Mouse (Mus musculus) adrenal gland, postnatal 4 days (tissue): ENCODE measurements around the gene Crtac1. TPM values are rescaled to one million over a fixed set of nuclear protein-coding genes. Genes with fewer than 3 reads are reported as not detected.

Source experiments
- DNase-seq, 2 experiments: peaks; one replicate each; pipeline ENCODE4 v3.0.0; 2021 to 2022; ENCODE audit warnings: low spot score in 2 of 2, mixed read lengths in 2 of 2
- total RNA-seq, 2 experiments: library from RNA; stranded (reverse); gene quantifications; 2 replicates each; pipeline ENCODE4 v1.2.3; 2021

Gene Crtac1
- total RNA-seq, 2 experiments from 2014 or later, result 2.6 to 3.9 TPM

DNA sequence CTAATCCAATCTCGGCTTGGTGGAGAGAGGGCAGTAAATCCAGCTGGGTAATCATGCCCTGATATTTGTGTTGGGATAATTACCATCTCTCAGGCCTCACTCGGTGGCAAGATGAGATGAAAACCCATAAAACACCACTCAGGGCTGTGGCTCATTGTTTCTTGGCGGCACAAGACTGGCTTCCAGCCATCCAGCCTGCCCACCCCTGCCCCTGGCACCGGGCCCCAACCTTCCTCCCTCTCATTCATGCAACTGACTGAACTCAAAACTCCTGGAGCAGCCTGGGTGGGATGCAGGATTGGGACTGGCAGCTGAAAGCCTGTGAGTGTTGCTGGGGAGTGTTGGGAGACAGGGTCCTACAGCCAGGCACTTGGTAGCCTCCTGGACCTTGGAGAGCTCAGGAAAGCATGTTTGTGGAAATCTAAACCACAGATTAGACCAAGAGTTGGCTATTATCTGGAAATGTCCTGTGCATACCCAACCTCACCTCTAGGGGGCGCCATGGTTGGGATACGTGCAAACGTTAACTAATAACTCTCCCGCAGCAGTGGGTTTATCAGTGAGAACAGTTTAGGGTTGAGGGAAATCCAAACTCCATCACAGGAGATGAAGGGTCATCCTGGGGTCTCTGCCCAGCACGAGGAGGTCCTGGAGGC lies 99.4 kb downstream of the Crtac1 start:
- no peak for DNase-seq

GRCm38 (mm10) chr19:42331446-42331845 lies 100.1 kb downstream of the Crtac1 start:
- DNase-seq, result no peak

DNA sequence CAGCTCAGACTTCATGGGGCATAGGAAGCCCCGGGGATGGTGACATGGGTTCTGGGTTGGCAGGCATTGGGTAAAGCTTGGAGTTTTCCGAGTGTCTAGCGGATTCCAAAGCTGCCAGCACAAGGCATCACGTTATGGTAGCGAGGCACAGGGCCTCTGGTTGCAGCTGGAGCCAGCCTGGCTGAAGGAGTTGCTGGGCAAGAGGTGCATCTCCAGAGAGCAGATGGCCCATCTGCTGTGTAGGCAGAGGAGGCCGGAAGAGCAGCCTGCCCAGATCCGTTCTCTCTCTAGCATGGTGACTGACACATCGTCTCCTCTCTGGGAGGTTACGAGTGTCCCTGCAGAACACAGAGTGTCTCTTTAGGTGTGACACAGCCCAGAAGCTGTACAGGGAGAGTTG lies 103.4 kb downstream of the Crtac1 start:
- DNase-seq, result no peak

DNA sequence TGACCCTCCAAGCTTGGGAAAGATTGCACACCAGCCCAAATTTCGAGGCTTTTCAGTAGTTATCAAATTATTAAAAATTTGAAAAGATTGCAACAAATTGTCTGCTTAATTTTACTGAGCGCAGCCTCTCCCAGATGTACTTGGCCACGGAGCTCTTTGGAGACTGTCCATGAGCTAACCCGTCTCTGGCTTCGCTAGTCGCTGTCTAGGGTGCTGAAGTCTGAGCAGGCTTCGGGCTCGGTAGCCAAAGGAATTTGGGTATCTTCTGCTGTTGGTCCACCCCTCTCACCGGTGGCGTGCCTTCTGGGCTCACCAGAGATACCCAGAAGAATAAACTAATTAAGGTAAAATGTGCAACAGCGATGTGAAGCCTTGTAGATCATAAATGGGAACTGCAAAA lies 105.7 kb downstream of the Crtac1 start:
- peak; percentile 33 to 52 for DNase-seq

- no peak for DNase-seq
Measured at GRCm38 (mm10) chr19:42322357-42323090, 109.1 kb downstream of the Crtac1 start.

GRCm38 (mm10) chr19:42321936-42322335 lies 109.6 kb downstream of the Crtac1 start:
- DNase-seq, result no peak

- DNase-seq, result no peak
Measured at GRCm38 (mm10) chr19:42317648-42318425, 113.7 kb downstream of the Crtac1 start.

- DNase-seq, result no peak
Measured at GRCm38 (mm10) chr19:42316998-42317397, 114.6 kb downstream of the Crtac1 start.

GRCm38 (mm10) chr19:42316525-42316924 lies 115.1 kb downstream of the Crtac1 start:
- no peak for DNase-seq

GRCm38 (mm10) chr19:42315914-42316313 lies 115.7 kb downstream of the Crtac1 start:
- DNase-seq, result peak; percentile 51 to 74

GRCm38 (mm10) chr19:42315070-42315679 lies 116.4 kb downstream of the Crtac1 start:
- no peak for DNase-seq

DNA sequence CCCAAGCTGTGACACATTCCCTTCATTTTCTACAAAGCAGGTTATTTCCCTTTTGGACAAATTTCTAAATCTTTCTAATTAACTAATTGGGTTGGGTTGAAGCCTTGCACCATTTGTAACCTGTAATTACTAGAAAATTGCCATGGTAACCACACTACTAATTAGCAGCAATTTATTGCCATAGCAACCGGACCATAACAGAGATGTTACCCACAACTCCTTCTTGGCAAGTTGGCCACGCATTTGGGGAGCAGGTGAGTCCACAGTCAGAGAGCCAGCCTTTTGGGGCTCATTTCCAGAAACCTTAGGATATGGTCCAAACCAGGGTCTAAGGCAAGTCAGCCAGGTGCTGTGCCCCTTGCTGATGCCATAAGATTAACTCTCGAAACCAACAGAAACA lies 119.4 kb downstream of the Crtac1 start:
- DNase-seq, result no peak

DNA sequence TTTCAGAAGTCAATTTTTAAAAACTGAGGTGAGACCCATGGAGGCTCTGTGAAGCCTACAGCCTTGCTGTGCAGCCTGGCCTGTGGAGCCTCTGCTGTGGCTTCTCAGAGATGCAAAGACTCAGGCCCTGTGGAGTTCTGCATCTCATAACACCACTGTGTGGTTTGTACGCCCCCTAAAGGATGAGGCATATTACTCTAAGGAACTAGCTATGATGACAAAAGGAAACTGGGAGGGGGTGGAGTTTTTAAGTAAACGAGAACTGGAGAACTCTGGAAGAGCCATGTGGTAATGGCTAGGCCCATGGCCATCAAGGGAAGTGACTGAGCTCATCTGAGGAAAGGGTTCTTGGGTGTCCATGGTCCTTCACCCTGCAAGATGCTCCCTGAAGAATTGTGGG lies 120.3 kb downstream of the Crtac1 start:
- DNase-seq, result no peak

DNA sequence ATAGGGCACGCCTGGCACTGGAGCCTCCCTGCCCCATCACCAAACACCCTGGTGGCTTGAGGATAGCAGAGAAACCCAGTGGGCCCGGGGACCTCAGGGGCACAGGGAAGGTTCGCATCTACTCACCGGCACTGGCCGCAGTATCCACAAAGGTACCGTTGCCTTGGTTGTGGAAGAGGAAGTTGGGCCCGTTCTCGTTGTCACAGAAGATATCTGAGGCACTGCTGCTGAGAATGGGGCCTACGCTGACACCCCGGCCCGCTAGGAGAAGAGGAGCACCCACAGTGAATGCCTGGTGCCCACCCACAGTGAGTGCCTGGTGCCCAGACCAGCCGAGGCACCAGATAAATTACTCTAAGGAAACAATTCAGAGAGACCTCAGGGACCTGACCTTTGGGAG lies 122.7 kb downstream of the Crtac1 start:
- DNase-seq, result no peak

GRCm38 (mm10) chr19:42307019-42307418 lies 124.6 kb downstream of the Crtac1 start:
- no peak for DNase-seq

DNA sequence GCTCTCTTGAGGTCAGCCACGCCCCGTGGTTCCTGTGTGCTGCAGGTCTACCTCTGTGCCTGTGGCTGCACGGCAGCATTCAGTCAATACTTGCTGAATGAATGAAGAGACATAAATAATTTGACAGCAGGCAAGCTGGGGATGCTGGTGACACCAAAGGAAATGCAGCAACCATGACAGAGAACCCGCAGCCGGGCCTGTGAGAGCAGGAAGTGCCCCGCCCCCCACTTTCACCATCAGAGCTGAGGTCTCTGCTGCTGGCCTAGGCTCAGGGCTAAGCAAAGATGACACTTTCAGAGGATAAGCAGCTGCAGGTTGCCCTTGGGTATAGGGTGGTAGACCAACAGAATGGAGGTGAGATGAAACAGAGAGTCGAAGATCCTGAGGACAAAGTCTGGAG lies 125.4 kb downstream of the Crtac1 start:
- DNase-seq, result no peak

DNA sequence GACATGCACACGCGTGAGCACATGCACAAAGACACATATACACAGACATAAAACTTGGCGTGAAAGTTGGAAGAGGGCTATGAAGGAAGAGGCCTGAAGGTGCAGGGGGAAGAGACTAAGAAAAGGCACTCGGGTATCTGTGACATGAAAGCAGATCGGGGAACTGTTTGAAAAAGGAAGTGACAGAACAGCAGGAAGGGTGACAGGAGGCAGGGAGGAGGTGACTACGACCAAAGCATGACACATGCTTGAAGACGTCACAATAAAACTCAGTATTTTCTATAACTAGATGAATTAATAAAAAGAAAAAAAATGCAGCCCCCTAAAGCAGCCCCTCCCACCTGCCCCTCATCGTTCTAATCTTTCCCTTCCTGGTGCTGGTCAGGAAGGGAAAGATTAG lies 125.8 kb downstream of the Crtac1 start:
- no peak for DNase-seq

DNA sequence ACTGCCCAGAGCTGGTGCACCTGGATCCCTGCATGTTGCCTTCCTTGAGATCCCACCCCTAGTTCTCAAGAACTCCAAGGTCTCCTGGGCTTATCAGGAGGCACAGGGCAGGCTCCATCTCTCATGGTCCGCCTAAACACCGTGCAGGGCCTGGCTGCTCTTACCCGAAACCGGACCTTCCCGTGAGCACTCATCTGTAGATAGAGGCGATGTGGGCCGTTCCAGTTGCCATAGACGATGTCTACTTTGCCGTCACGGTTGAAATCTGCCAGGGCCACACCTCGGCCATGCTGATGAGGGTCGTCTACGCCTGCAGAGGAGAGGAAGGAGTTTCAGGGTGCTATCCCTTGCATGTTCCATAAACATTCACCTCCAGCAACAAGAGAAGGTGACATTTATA lies 127.1 kb downstream of the Crtac1 start:
- DNase-seq, result no peak

GRCm38 (mm10) chr19:42303210-42303813 lies 128.3 kb downstream of the Crtac1 start:
- DNase-seq, result no peak

DNA sequence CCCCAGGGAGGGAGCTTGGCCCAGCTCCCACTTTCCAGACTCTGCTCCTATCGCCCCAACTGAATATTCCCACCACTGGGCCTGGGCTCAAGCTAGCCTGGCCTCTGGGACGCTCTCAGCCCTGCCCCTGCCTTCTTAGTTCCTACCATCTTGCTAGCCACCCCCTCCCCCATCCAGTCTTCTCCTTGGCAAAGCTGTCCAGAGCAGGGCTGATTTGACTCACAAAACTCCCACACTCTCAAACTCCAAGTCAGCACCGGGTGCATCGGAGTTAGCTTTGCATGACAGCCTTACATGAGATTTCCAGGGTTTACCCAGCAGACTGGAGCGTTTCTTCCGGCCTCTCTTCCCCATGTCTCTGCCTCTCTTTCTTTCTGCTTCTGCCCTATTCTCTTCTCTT lies 138.4 kb downstream of the Crtac1 start:
- DNase-seq, result no peak

DNA sequence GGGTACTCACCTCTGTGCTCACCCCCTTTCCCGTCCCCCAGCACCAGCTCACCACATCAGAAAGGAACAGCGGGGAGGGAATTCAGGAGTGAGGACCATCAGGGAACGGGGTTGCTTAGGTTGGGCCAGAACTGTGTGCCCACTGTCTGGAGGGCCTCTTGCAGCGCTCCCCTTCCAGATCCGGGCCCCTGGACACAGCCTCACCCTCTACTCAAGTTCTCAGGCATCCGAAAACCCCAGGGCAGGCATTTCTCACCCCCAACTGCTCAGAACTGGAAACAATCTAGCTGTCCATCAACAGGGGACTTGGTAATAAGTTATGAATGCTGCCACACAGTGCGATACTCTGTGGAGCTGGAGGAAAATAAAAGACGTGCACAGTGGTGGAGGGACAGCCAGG lies 139.5 kb downstream of the Crtac1 start:
- no peak for DNase-seq
